Mouse (Mus musculus) heart, postnatal 4 days (tissue): ENCODE data around the gene Pdzrn4. TPM values are rescaled to one million over a fixed set of nuclear protein-coding genes. Genes with fewer than 3 reads are reported as not detected.

Source experiments
- DNase-seq: peaks from one replicate; pipeline ENCODE4 v3.0.0; 2021
- total RNA-seq, 2 experiments: library from RNA; stranded (reverse); gene quantifications; 2 replicates each; pipeline ENCODE4 v1.2.3; 2021

Pdzrn4 gene
- total RNA-seq, 2 experiments from 2014 or later, result 3.5 to 3.9 TPM

GRCm38 (mm10) chr15:92739887-92740286 is 343.2 kb downstream of the Pdzrn4 start:
- no peak for DNase-seq

GRCm38 (mm10) chr15:92743624-92744023 is 346.9 kb downstream of the Pdzrn4 start:
- DNase-seq, result no peak

- DNase-seq, result no peak
Measured at GRCm38 (mm10) chr15:92746081-92746480, 349.4 kb downstream of the Pdzrn4 start.

GRCm38 (mm10) chr15:92752167-92752566 is 355.5 kb downstream of the Pdzrn4 start:
- no peak for DNase-seq

GRCm38 (mm10) chr15:92752578-92752977 is 355.9 kb downstream of the Pdzrn4 start:
- no peak for DNase-seq

- no peak for DNase-seq
Measured at GRCm38 (mm10) chr15:92757085-92757903, 360.6 kb downstream of the Pdzrn4 start.

- no peak for DNase-seq
Measured at GRCm38 (mm10) chr15:92759001-92759400, 362.3 kb downstream of the Pdzrn4 start.

GRCm38 (mm10) chr15:92763303-92763702 is 366.6 kb downstream of the Pdzrn4 start:
- no peak for DNase-seq

- DNase-seq, result no peak
Measured at GRCm38 (mm10) chr15:92769535-92769934, 372.9 kb downstream of the Pdzrn4 start.

GRCm38 (mm10) chr15:92788036-92788435 is 391.4 kb downstream of the Pdzrn4 start:
- DNase-seq, result no peak

GRCm38 (mm10) chr15:92794275-92794674 is 397.6 kb downstream of the Pdzrn4 start:
- DNase-seq, result no peak

- DNase-seq, result no peak
Measured at GRCm38 (mm10) chr15:92805934-92806333, 409.3 kb downstream of the Pdzrn4 start.

GRCm38 (mm10) chr15:92806352-92806751 is 409.7 kb downstream of the Pdzrn4 start:
- no peak for DNase-seq
